Mouse (Mus musculus) lung, embryonic 15.5 days (tissue): ENCODE results near the gene Fam118b. TPM values are rescaled to one million over a fixed set of nuclear protein-coding genes. Genes with fewer than 3 reads are reported as not detected.

ENCODE experiments used
- ATAC-seq: fragments of 200-750 bp; cut with Nextera tagmentation; 2 replicates; pipeline ENCODE4 v1.8.0; 2017; ENCODE audit warnings: moderate number of reproducible peaks, borderline replicate concordance; ENCODE audit not compliant: low FRiP score, low TSS enrichment; ENCODE audit errors: extremely low read depth
- H3K27ac ChIP-seq: fragments of 300-500 bp; sonication (generic); 2 replicates; pipeline ENCODE4 v1.5.1; 2015; ENCODE audit warnings: moderate library complexity, mild to moderate bottlenecking, inconsistent platforms
- H3K27me3 ChIP-seq: fragments of 300-500 bp; sonication (generic); 2 replicates; pipeline ENCODE4 v1.6.1; 2015; ENCODE audit warnings: inconsistent platforms
- H3K36me3 ChIP-seq: fragments of 300-500 bp; sonication (generic); 2 replicates; pipeline ENCODE4 v1.6.1; 2015; ENCODE audit warnings: inconsistent platforms
- H3K4me1 ChIP-seq: fragments of 300-500 bp; sonication (generic); 2 replicates; pipeline ENCODE4 v1.6.1; 2015; ENCODE audit warnings: inconsistent platforms
- H3K4me2 ChIP-seq: fragments of 300-500 bp; sonication (generic); 2 replicates; pipeline ENCODE4 v1.6.1; 2015; ENCODE audit warnings: inconsistent platforms, mild to moderate bottlenecking, moderate library complexity
- H3K4me3 ChIP-seq: fragments of 300-500 bp; sonication (generic); 2 replicates; pipeline ENCODE4 v1.5.1; 2015; ENCODE audit warnings: mild to moderate bottlenecking, inconsistent platforms
- H3K9ac ChIP-seq: fragments of 300-500 bp; sonication (generic); 2 replicates; pipeline ENCODE4 v1.6.1; 2015; ENCODE audit warnings: inconsistent platforms
- H3K9me3 ChIP-seq: fragments of 300-500 bp; sonication (generic); 2 replicates; pipeline ENCODE4 v1.6.1; 2016; ENCODE audit warnings: inconsistent platforms
- WGBS: fragments of 180-500 bp; shearing (Covaris S2); methylation state at CpG from one replicate; pipeline ENCODE4 v1.1.7; 2015; 5-methylcytosine and 5-hydroxymethylcytosine counted together
- polyA plus RNA-seq: library from polyadenylated mRNA; unstranded; fragments of >200 nt; fragmentation: Nextera tagmentation; extraction: Ambion mirVana; gene quantifications from 2 replicates; pipeline ENCODE4 v1.2.1, GENCODE M21; 2015

Gene Fam118b
- polyA plus RNA-seq, 1 experiment from 2014 or later, result 36.7 TPM

- no peak overlapping the region for H3K4me3 ChIP-seq
- H3K36me3 ChIP-seq, result peaks cover 4% of the 10 kb centered on the region; the same call in 1 of the 2 replicates
- 76% methylated on average over 22 of the region's 22 CpGs for WGBS
- peak; percentile 65; the same call in 1 of the 2 replicates for ATAC-seq
- no peaks in the 10 kb centered on the region for H3K9me3 ChIP-seq
- 0 out of 2 replicates have a peak, but pooled peaks cover 2% of the 10 kb centered on the region for H3K4me1 ChIP-seq
- H3K27me3 ChIP-seq, result no peaks in the 10 kb centered on the region
- no peak overlapping the region for H3K27ac ChIP-seq
- H3K4me2 ChIP-seq, result no peak overlapping the region
- H3K9ac ChIP-seq, result no peak overlapping the region
Measured at GRCm38 (mm10) chr9:35188700-35189099, 78.9 kb downstream of the Fam118b start.

GRCm38 (mm10) chr9:35187351-35187903 lies 80.2 kb downstream of the Fam118b start:
- Histone ChIP-seq H3K27me3 (no peaks in the 10 kb centered on the region), H3K4me1 (0 out of 2 replicates have a peak, but pooled peaks cover 2% of the 10 kb centered on the region), H3K27ac (no peak overlapping the region), H3K9ac (no peak overlapping the region), H3K9me3 (no peaks in the 10 kb centered on the region), H3K4me2 (no peak overlapping the region), H3K4me3 (no peak overlapping the region), H3K36me3 (peaks cover 4% of the 10 kb centered on the region; the same call in 1 of the 2 replicates)
- WGBS, result 80% methylated on average over 10 of the region's 10 CpGs
- ATAC-seq, result no peak

GRCm38 (mm10) chr9:35186430-35186829 lies 81.2 kb downstream of the Fam118b start:
- no peak overlapping the region for H3K4me2 ChIP-seq
- 0 out of 2 replicates have a peak, but pooled peaks cover 2% of the 10 kb centered on the region for H3K4me1 ChIP-seq
- H3K9ac ChIP-seq, result no peak overlapping the region
- H3K27me3 ChIP-seq, result no peaks in the 10 kb centered on the region
- H3K4me3 ChIP-seq, result no peak overlapping the region
- no peaks in the 10 kb centered on the region for H3K9me3 ChIP-seq
- no peak overlapping the region for H3K27ac ChIP-seq
- peaks cover 4% of the 10 kb centered on the region; the same call in 1 of the 2 replicates for H3K36me3 ChIP-seq
- WGBS, result 71% methylated on average over 4 of the region's 4 CpGs
- no peak for ATAC-seq

- no peak for ATAC-seq
- H3K27me3 ChIP-seq, result no peaks in the 10 kb centered on the region
- H3K4me1 ChIP-seq, result no peaks in the 10 kb centered on the region
- H3K36me3 ChIP-seq, result no peaks in the 10 kb centered on the region
- 58% methylated on average over 5 of the region's 5 CpGs for WGBS
- no peak overlapping the region for H3K27ac ChIP-seq
- no peak overlapping the region for H3K4me3 ChIP-seq
- H3K4me2 ChIP-seq, result no peak overlapping the region
- no peak overlapping the region for H3K9ac ChIP-seq
- H3K9me3 ChIP-seq, result no peaks in the 10 kb centered on the region
Measured at GRCm38 (mm10) chr9:35183359-35183758, 84.2 kb downstream of the Fam118b start.

GRCm38 (mm10) chr9:35182832-35183231 lies 84.8 kb downstream of the Fam118b start:
- H3K9ac ChIP-seq, result no peak overlapping the region
- 66% methylated on average over 2 of the region's 2 CpGs for WGBS
- no peaks in the 10 kb centered on the region for H3K9me3 ChIP-seq
- no peaks in the 10 kb centered on the region for H3K27me3 ChIP-seq
- ATAC-seq, result no peak
- H3K27ac ChIP-seq, result no peak overlapping the region
- H3K36me3 ChIP-seq, result no peaks in the 10 kb centered on the region
- H3K4me3 ChIP-seq, result no peak overlapping the region
- H3K4me2 ChIP-seq, result no peak overlapping the region
- H3K4me1 ChIP-seq, result no peaks in the 10 kb centered on the region

- Histone ChIP-seq H3K9me3 (no peaks in the 10 kb centered on the region), H3K4me3 (peak overlapping the region; percentile 65), H3K27me3 (no peaks in the 10 kb centered on the region), H3K27ac (0 out of 2 replicates have a peak overlapping the region, but pooled peaks have one; percentile 85), H3K9ac (peak overlapping the region; percentile 54), H3K4me2 (peak overlapping the region; percentile 89), H3K4me1 (peaks cover 12% of the 10 kb centered on the region; the same call in 1 of the 2 replicates), H3K36me3 (no peaks in the 10 kb centered on the region)
- WGBS, result 42% methylated on average over 14 of the region's 14 CpGs
- peak; percentile 4; the same call in 1 of the 2 replicates for ATAC-seq
Measured at GRCm38 (mm10) chr9:35176124-35176659, 91.4 kb downstream of the Fam118b start.

- Histone ChIP-seq H3K27ac (peak within 1 kb of the TSS; percentile 85), H3K27me3 (no peaks in the 10 kb centered on the region), H3K9ac (peak within 1 kb of the TSS; percentile 54), H3K4me3 (peak within 1 kb of the TSS; percentile 65), H3K36me3 (no peaks in the 10 kb centered on the region), H3K9me3 (no peaks in the 10 kb centered on the region), H3K4me2 (peak within 1 kb of the TSS; percentile 89), H3K4me1 (peaks cover 12% of the 10 kb centered on the region; the same call in 1 of the 2 replicates)
- WGBS, result 1% methylated on average over 38 of the region's 38 CpGs
- ATAC-seq, result peak; percentile 97
Measured at GRCm38 (mm10) chr9:35175251-35176123, 92.1 kb downstream of the Fam118b start, which contains the start of gene Dcps. Gene Dcps, minus strand, starts transcription at chr9:35176061.

- no peak overlapping the region for H3K4me2 ChIP-seq
- H3K9ac ChIP-seq, result no peak overlapping the region
- no peak overlapping the region for H3K4me3 ChIP-seq
- no peaks in the 10 kb centered on the region for H3K27me3 ChIP-seq
- H3K36me3 ChIP-seq, result peaks cover 6% of the 10 kb centered on the region; the same call in 1 of the 2 replicates
- no peak overlapping the region for H3K27ac ChIP-seq
- WGBS, result 81% methylated on average over 1 of the region's 1 CpGs
- peaks cover 12% of the 10 kb centered on the region; the same call in 1 of the 2 replicates for H3K4me1 ChIP-seq
- ATAC-seq, result no peak
- no peaks in the 10 kb centered on the region for H3K9me3 ChIP-seq
Measured at GRCm38 (mm10) chr9:35173331-35173730, 94.3 kb downstream of the Fam118b start.

GRCm38 (mm10) chr9:35170071-35170470 lies 97.5 kb downstream of the Fam118b start:
- Histone ChIP-seq H3K27me3 (no peaks in the 10 kb centered on the region), H3K27ac (no peak overlapping the region), H3K4me1 (peaks cover 11% of the 10 kb centered on the region; the same call in 1 of the 2 replicates), H3K4me2 (no peak overlapping the region), H3K4me3 (no peak overlapping the region), H3K9me3 (no peaks in the 10 kb centered on the region), H3K9ac (no peak overlapping the region), H3K36me3 (peaks cover 6% of the 10 kb centered on the region; the same call in 1 of the 2 replicates)
- no peak for ATAC-seq
- WGBS, result 90% methylated on average over 7 of the region's 7 CpGs
